Mouse (Mus musculus) neural tube, embryonic 10.5 days (tissue): Measurements from ENCODE around the gene Usp30.

Experiments
- DNase-seq: peaks from one replicate; pipeline ENCODE4 v3.0.0-alpha.2; 2017; ENCODE audit warnings: low spot score; ENCODE audit errors: extremely low spot score

Gene Usp30

GRCm38 (mm10) chr5:114065161-114065560 lies at the start of gene Usp30:
Usp30 (plus strand) TSS chr5:114065461.
- no peak for DNase-seq

- no peak for DNase-seq
Measured at GRCm38 (mm10) chr5:114024390-114024789, 40.9 kb upstream of the Usp30 start.

- DNase-seq, result peak; percentile 23
Measured at GRCm38 (mm10) chr5:114024885-114025284, 40.4 kb upstream of the Usp30 start.

GRCm38 (mm10) chr5:114027217-114027944 lies 37.9 kb upstream of the Usp30 start:
- no peak for DNase-seq

GRCm38 (mm10) chr5:114028111-114028510 lies 37.1 kb upstream of the Usp30 start:
- DNase-seq, result no peak

GRCm38 (mm10) chr5:114030652-114031051 lies 34.6 kb upstream of the Usp30 start:
- DNase-seq, result no peak

GRCm38 (mm10) chr5:114032161-114032763 lies 33.0 kb upstream of the Usp30 start:
- DNase-seq, result no peak

- DNase-seq, result no peak
Measured at GRCm38 (mm10) chr5:114034393-114034792, 30.9 kb upstream of the Usp30 start.

- DNase-seq, result no peak
Measured at GRCm38 (mm10) chr5:114035111-114035510, 30.1 kb upstream of the Usp30 start.

GRCm38 (mm10) chr5:114040508-114040907 lies 24.8 kb upstream of the Usp30 start:
- DNase-seq, result no peak

GRCm38 (mm10) chr5:114040911-114041310 lies 24.4 kb upstream of the Usp30 start:
- no peak for DNase-seq

GRCm38 (mm10) chr5:114041327-114041930 lies 23.8 kb upstream of the Usp30 start:
- peak; percentile 24 for DNase-seq

GRCm38 (mm10) chr5:114043800-114044199 lies 21.5 kb upstream of the Usp30 start:
- no peak for DNase-seq

- no peak for DNase-seq
Measured at GRCm38 (mm10) chr5:114045134-114045533, 20.1 kb upstream of the Usp30 start.

GRCm38 (mm10) chr5:114046151-114046550 lies 19.1 kb upstream of the Usp30 start:
- no peak for DNase-seq

- DNase-seq, result no peak
Measured at GRCm38 (mm10) chr5:114046604-114047003, 18.7 kb upstream of the Usp30 start.

- no peak for DNase-seq
Measured at GRCm38 (mm10) chr5:114047182-114047581, 18.1 kb upstream of the Usp30 start.

GRCm38 (mm10) chr5:114048731-114049308 lies 16.4 kb upstream of the Usp30 start:
- DNase-seq, result no peak

- peak; percentile 82 for DNase-seq
Measured at GRCm38 (mm10) chr5:114052246-114052761, 13.0 kb upstream of the Usp30 start.

GRCm38 (mm10) chr5:114057129-114057731 lies 8.0 kb upstream of the Usp30 start:
- DNase-seq, result no peak

GRCm38 (mm10) chr5:114061675-114062074 lies 3.6 kb upstream of the Usp30 start:
- DNase-seq, result no peak

- no peak for DNase-seq
Measured at GRCm38 (mm10) chr5:114063958-114064357, 1.3 kb upstream of the Usp30 start.
